Mouse (Mus musculus): ENCODE measurements at regions not wholly inside any gene's neighbourhood (a gene's known extent, or its start where the extent isn't known, plus 50 kb on each side); places are given as distances from the start of the nearest gene placed in this dataset.

DNA sequence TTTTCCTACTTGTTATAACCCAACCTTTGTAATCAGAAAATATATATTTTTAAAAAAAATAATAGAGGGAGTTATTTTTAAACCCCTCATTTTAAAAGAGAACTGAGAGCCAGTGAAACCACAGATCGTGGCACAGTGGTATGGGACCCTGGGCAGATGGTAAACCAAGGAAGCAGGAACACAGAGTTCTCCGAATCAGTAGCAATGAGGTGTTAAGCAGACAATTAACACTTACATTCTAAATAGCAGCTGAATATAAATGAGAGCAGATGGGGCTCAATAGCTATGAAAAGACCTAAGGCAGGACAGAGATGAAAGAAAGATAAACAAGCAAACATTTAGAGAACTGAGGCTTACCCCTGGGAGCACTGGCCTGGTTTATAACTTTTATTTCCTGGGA, 116.8 kb downstream of the Fam114a2 start:
- Histone ChIP-seq H3K27me3 (replicated peaks) (peaks cover 58% of the 10 kb centered on the region), H3K9me3 (replicated peaks; ENCODE audit: low read length) (peaks cover 9% of the 10 kb centered on the region), H3K36me3 (replicated peaks in 1 of 2; ENCODE audit: control insufficient read depth in 1 of 2, insufficient read depth in 1 of 2, low read length in 1 of 2) (no peaks in the 10 kb centered on the region), H3K79me2 (replicated peaks; ENCODE audit: control insufficient read depth, extremely low read depth, insufficient read depth, poor library complexity, severe bottlenecking) (no peaks in the 10 kb centered on the region), H3K4me1 (ENCODE audit: control insufficient read depth in 1 of 2, insufficient read depth in 2 of 2) (peaks cover 0 to 5% of the 10 kb centered on the region in 2 experiments; a peak in 1 of 4 replicates), H3K27ac (ENCODE audit: insufficient read depth, low read depth) (no peak overlapping the region), H3K9ac (ENCODE audit: insufficient read depth, low read depth) (no peak overlapping the region), H3K4me2 (ENCODE audit: insufficient read depth, low read depth, poor library complexity, severe bottlenecking) (no peak overlapping the region), H3K4me3 (replicated peaks in 1 of 3; ENCODE audit: low read depth in 2 of 3, low read length in 2 of 3, poor library complexity in 1 of 3) (no peak overlapping the region)
- dilution Hi-C loops (cut with MboI; ENCODE audit: extremely low pct_ligation_motif_present, extremely low pct_unique_long_range_greater_than_20kb, low sequenced_read_pairs), result no loop called here
- no peak for TF ChIP-seq SIN3A (IDR thresholded peaks at IDR 0.05; ENCODE audit: low read length)
- TF ChIP-seq ZMIZ1 (IDR thresholded peaks at IDR 0.05; ENCODE audit: low read depth, low read length), result no peak
- no peak for TF ChIP-seq USF2 (conservative IDR thresholded peaks at IDR 0.05; ENCODE audit: low read depth, low read length)
- no peak for TF ChIP-seq CTCF (conservative IDR thresholded peaks at IDR 0.05 in 1 of 2, IDR thresholded peaks at IDR 0.05 in 1 of 2; ENCODE audit: low read depth in 2 of 2, low read length in 2 of 2)
- no peak for TF ChIP-seq TBP (conservative IDR thresholded peaks at IDR 0.05; ENCODE audit: low read depth, low read length)
- no peak for TF ChIP-seq POLR2A (IDR thresholded peaks at IDR 0.05; ENCODE audit: low read depth, low read length)
- DNase-seq (ENCODE audit: extremely low read depth), result no peak
- in situ Hi-C loops (cut with MboI; ENCODE audit: low pct_ligation_motif_present, low pct_unique_long_range_greater_than_20kb, low sequenced_read_pairs), result no loop called here

DNA sequence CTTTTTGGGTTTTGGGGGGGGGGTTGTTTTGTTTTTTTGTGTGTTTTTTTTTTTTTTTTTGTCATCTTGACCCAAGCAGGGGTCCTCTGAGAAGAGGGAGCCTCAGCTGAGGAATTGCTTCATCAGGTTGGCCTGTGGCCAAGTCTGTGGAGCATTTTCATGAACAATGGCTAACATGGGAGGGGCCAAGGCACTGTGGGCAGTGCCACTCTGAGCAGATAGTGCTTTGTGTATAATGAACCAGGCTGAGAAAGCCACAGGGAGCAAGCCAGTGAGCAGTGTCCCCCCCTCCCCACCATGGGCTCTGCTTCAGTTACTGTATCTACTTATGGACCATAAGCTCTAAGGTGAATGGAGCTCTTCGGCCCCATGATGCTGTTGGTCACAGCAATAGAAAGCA, 119.1 kb downstream of the Fam114a2 start:
- no peak overlapping the region for H3K27ac ChIP-seq (ENCODE audit: insufficient read depth, low read depth)
- H3K9me3 ChIP-seq (replicated peaks; ENCODE audit: low read length), result no peaks in the 10 kb centered on the region
- no peaks in the 10 kb centered on the region for H3K79me2 ChIP-seq (replicated peaks; ENCODE audit: control insufficient read depth, extremely low read depth, insufficient read depth, poor library complexity, severe bottlenecking)
- peaks cover 55% of the 10 kb centered on the region for H3K27me3 ChIP-seq (replicated peaks)
- H3K4me2 ChIP-seq (ENCODE audit: insufficient read depth, low read depth, poor library complexity, severe bottlenecking), result no peak overlapping the region
- no peak for DNase-seq (ENCODE audit: extremely low read depth)
- peaks cover 0 to 5% of the 10 kb centered on the region in 2 experiments; a peak in 1 of 4 replicates for H3K4me1 ChIP-seq (ENCODE audit: control insufficient read depth in 1 of 2, insufficient read depth in 2 of 2)
- in situ Hi-C loops (cut with MboI; ENCODE audit: low pct_ligation_motif_present, low pct_unique_long_range_greater_than_20kb, low sequenced_read_pairs), result no loop called here
- H3K9ac ChIP-seq (ENCODE audit: insufficient read depth, low read depth), result no peak overlapping the region
- TF ChIP-seq NELFE (IDR thresholded peaks at IDR 0.05; ENCODE audit: low read depth, low read length) (no peak), ZC3H11A (IDR thresholded peaks at IDR 0.05; ENCODE audit: low read depth, low read length) (no peak), RCOR1 (conservative IDR thresholded peaks at IDR 0.05; ENCODE audit: low read depth, low read length) (no peak), JUN (IDR thresholded peaks at IDR 0.05; ENCODE audit: insufficient read depth, low read depth, low read length) (no peak)
- dilution Hi-C loops (cut with MboI; ENCODE audit: extremely low pct_ligation_motif_present, extremely low pct_unique_long_range_greater_than_20kb, low sequenced_read_pairs), result no loop called here
- H3K36me3 ChIP-seq (replicated peaks in 1 of 2; ENCODE audit: control insufficient read depth in 1 of 2, insufficient read depth in 1 of 2, low read length in 1 of 2), result no peaks in the 10 kb centered on the region
- no peak overlapping the region for H3K4me3 ChIP-seq (replicated peaks in 1 of 3; ENCODE audit: low read depth in 2 of 3, low read length in 2 of 3, poor library complexity in 1 of 3)

DNA sequence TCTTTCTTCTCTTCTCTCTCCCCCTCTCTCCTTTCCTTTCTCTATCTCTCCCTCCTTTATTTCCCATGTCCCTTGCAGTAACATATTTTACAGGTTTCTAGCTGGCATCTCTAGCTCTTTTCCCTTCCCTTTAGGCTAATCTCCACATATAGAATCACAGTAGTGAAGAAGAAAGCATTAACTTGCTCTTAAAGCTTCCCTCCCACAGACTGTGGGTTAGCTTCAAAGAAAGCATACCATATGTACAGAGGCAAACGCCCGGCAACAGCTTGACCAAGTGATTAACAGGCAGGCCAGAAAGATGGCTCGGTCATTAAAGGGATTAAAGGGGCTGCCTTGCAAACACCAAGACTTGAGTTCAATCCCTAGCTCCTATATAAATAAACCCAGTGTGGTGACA, 122.0 kb downstream of the Fam114a2 start:
- DNase-seq (ENCODE audit: extremely low read depth), result no peak
- Histone ChIP-seq H3K4me2 (ENCODE audit: insufficient read depth, low read depth, poor library complexity, severe bottlenecking) (no peak overlapping the region), H3K27me3 (replicated peaks) (peaks cover 65% of the 10 kb centered on the region), H3K79me2 (replicated peaks; ENCODE audit: control insufficient read depth, extremely low read depth, insufficient read depth, poor library complexity, severe bottlenecking) (no peaks in the 10 kb centered on the region), H3K36me3 (replicated peaks in 1 of 2; ENCODE audit: control insufficient read depth in 1 of 2, insufficient read depth in 1 of 2, low read length in 1 of 2) (no peaks in the 10 kb centered on the region), H3K27ac (ENCODE audit: insufficient read depth, low read depth) (no peak overlapping the region), H3K4me1 (ENCODE audit: control insufficient read depth in 1 of 2, insufficient read depth in 2 of 2) (peaks cover 2 to 5% of the 10 kb centered on the region in 2 experiments; a peak in 2 of 4 replicates), H3K9me3 (replicated peaks; ENCODE audit: low read length) (no peaks in the 10 kb centered on the region), H3K4me3 (replicated peaks in 1 of 3; ENCODE audit: low read depth in 2 of 3, low read length in 2 of 3, poor library complexity in 1 of 3) (no peak overlapping the region), H3K9ac (ENCODE audit: insufficient read depth, low read depth) (no peak overlapping the region)
- TF ChIP-seq CHD1 (IDR thresholded peaks at IDR 0.05; ENCODE audit: low read depth, low read length), result no peak
- dilution Hi-C loops (cut with MboI; ENCODE audit: extremely low pct_ligation_motif_present, extremely low pct_unique_long_range_greater_than_20kb, low sequenced_read_pairs) (no loop called here), in situ Hi-C loops (cut with MboI; ENCODE audit: low pct_ligation_motif_present, low pct_unique_long_range_greater_than_20kb, low sequenced_read_pairs) (no loop called here)

Data from CH12.LX (cell line).